Mouse (Mus musculus) hindbrain, embryonic 10.5 days (tissue): ENCODE measurements at regions not wholly inside any gene's neighbourhood (a gene's known extent, or its start where the extent isn't known, plus 50 kb on each side); places are given as distances from the start of the nearest gene placed in this dataset.

Source experiments
- DNase-seq: peaks from one replicate; pipeline ENCODE4 v3.0.0-alpha.2; 2017; ENCODE audit warnings: low spot score
- H3K27ac ChIP-seq: fragments of 300-500 bp; sonication (generic); 2 replicates; pipeline ENCODE4 v1.5.1; 2016; ENCODE audit warnings: mild to moderate bottlenecking, moderate library complexity
- H3K27me3 ChIP-seq: fragments of 300-500 bp; sonication (generic); 2 replicates; pipeline ENCODE4 v1.6.1; 2016; ENCODE audit warnings: mild to moderate bottlenecking; ENCODE audit not compliant: poor library complexity, insufficient read depth, severe bottlenecking
- H3K36me3 ChIP-seq: fragments of 300-500 bp; sonication (generic); 2 replicates; pipeline ENCODE4 v1.6.1; 2016; ENCODE audit warnings: mild to moderate bottlenecking, moderate library complexity
- H3K4me1 ChIP-seq: fragments of 300-500 bp; sonication (generic); replicated peaks from 2 replicates; pipeline ENCODE4 v1.6.1; 2016; ENCODE audit warnings: mild to moderate bottlenecking
- H3K4me3 ChIP-seq: fragments of 300-500 bp; sonication (generic); 2 replicates; pipeline ENCODE4 v1.5.1; 2016; ENCODE audit warnings: mild to moderate bottlenecking, moderate library complexity
- H3K9me3 ChIP-seq: fragments of 300-500 bp; sonication (generic); 2 replicates; pipeline ENCODE4 v1.6.1; 2016; ENCODE audit warnings: mild to moderate bottlenecking, moderate library complexity
- WGBS: fragments of 180-500 bp; shearing (Covaris S2); methylation state at CpG from one replicate; pipeline ENCODE4 v1.1.7; 2016; 5-methylcytosine and 5-hydroxymethylcytosine counted together

DNA sequence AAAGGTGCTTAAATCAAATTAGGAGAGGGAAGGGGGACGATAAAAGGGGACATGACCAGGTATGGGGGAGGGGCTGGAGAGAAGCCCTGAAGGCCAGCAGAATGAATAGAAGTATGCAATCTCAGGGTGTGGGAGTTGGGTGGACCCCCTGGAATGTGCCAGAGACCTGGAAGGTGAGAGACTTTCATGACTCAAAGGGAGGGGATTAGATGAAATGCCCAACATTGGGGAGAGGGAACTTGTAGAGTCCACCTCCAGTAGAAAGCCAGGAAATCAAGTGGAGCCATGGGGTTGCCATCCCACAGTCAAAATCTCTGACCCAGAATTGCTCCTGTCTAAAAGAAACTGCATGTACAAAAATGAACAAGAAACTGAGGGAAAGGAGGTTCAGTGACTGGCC is 666.5 kb downstream of the Cps1 start:
- no peak for DNase-seq

DNA sequence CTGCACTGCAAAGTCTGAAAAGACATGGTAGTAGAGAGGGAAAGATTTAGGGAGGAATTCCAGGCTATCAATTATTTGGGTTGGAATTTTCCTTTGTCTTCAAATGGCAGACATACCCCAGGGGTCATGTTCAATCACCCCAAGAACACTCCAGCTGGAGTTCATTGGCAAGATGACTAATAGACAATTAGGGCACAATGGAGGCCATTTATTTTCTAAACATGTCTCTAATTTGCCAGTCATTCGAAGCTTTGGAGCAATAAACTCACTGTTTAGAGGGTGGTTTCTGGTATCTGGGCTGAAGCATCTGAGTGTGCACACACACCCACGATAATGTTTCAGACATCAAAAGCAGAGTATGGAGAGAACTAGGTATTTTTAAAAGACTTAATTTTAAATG is 672.2 kb downstream of the Cps1 start:
- no peak for DNase-seq
- WGBS: 54% methylated on average over 2 of the region's 2 CpGs

More for the DNA sequence above, 666.5 kb downstream of the Cps1 start:
- 87% methylated on average over 1 of the region's 1 CpGs for WGBS
- Histone ChIP-seq H3K4me1 (no peaks in the 10 kb centered on the region), H3K9me3 (no peaks in the 10 kb centered on the region), H3K36me3 (no peaks in the 10 kb centered on the region), H3K27ac (no peak overlapping the region), H3K4me3 (no peak overlapping the region), H3K27me3 (no peaks in the 10 kb centered on the region)

DNA sequence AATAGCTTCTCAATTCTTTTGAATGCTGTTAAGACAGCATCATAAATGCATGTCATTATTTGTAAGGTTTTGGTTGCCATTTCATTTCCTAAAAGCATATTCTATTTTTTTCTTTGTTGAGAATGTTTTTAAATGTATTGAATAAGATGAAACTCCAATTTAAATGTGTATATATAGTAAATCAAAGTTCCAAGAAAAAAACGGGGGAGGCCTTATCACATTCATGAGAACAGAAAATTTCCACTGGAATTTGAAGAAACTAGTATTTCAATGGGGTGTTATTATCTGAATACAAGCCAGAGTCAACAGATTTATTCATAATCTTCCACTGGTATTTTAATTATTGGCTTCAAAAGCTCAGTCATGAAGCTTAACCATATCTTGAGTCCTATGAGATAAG is 672.7 kb downstream of the Cps1 start:
- no peaks in the 10 kb centered on the region for H3K4me1 ChIP-seq
- no peaks in the 10 kb centered on the region for H3K27me3 ChIP-seq
- WGBS: 77% methylated on average over 1 of the region's 1 CpGs
- no peaks in the 10 kb centered on the region for H3K36me3 ChIP-seq
- no peaks in the 10 kb centered on the region for H3K9me3 ChIP-seq
- no peak overlapping the region for H3K4me3 ChIP-seq
- H3K27ac ChIP-seq: no peak overlapping the region
- DNase-seq: no peak

More for the DNA sequence above, 672.2 kb downstream of the Cps1 start:
- Histone ChIP-seq H3K4me3 (no peak overlapping the region), H3K9me3 (no peaks in the 10 kb centered on the region), H3K36me3 (no peaks in the 10 kb centered on the region), H3K4me1 (no peaks in the 10 kb centered on the region), H3K27me3 (no peaks in the 10 kb centered on the region), H3K27ac (no peak overlapping the region)

DNA sequence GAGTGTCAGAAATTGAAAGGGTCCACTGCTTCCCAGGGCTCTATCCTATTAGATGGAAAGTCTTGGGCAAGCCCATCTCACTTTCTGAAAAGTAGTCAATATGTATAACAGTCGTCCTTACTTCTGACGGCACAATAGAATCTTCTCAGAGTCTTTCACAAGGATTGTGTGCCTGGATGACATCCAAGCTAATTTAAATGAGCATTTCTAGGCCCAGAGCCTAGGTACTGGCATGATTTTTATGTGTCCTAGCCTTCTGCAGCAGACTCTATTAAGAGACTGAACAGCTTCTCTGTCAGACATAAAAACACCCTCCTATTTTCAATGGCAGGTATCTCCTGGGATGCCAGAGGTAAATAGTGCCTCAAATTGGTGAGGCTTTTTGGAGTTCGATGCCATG is 680.5 kb downstream of the Cps1 start:
- WGBS: 86% methylated on average over 3 of the region's 3 CpGs
- Histone ChIP-seq H3K36me3 (no peaks in the 10 kb centered on the region), H3K27me3 (no peaks in the 10 kb centered on the region), H3K4me3 (no peak overlapping the region), H3K9me3 (no peaks in the 10 kb centered on the region), H3K27ac (no peak overlapping the region), H3K4me1 (no peaks in the 10 kb centered on the region)
- DNase-seq: no peak

DNA sequence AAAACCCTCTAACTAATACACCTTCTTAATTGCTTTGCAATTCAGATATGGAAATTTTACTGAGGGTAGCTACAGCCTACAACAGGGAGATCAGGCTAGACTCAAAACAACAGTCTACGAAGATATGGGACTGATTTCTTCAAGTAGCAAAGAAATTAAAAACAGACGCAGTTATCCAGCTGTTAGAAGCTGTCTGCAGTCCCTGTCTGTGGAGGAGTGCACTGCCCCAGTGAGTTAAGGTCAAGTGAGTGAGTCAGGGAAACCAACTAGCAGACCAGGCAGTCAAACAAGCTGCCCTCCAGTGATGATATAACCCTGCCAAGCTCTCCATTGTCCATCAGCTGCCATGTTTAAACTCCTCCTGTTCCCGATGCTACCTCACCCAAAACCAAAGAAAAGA is 697.3 kb downstream of the Cps1 start:
- Histone ChIP-seq H3K4me3 (no peak overlapping the region), H3K27ac (no peak overlapping the region), H3K36me3 (no peaks in the 10 kb centered on the region), H3K9me3 (no peaks in the 10 kb centered on the region), H3K4me1 (no peaks in the 10 kb centered on the region), H3K27me3 (no peaks in the 10 kb centered on the region)
- WGBS: 73% methylated on average over 3 of the region's 3 CpGs
- DNase-seq: no peak

DNA sequence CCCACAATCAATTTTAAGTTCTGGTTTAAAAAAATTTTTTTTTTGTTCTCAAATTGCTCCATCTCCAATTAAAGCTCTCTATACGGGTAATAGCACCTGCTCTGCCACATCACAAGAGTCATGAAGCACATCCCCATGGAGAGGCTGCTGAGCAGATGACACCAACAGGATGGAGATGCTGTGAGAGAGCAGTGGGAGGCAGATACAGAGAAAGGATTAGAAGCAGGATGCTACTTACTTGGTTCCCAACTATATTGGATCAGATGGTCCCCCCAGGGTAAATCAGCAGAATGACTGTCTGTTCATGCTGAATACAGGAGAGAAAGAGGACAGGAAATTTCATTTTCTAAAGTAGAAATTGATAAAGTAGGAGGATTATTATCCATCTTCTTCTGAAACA is 725.2 kb downstream of the Cps1 start:
- Histone ChIP-seq H3K27ac (no peak overlapping the region), H3K36me3 (no peaks in the 10 kb centered on the region), H3K4me1 (no peaks in the 10 kb centered on the region), H3K4me3 (no peak overlapping the region), H3K27me3 (no peaks in the 10 kb centered on the region), H3K9me3 (no peaks in the 10 kb centered on the region)
- WGBS: 44% methylated on average over 1 of the region's 1 CpGs
- DNase-seq: no peak

DNA sequence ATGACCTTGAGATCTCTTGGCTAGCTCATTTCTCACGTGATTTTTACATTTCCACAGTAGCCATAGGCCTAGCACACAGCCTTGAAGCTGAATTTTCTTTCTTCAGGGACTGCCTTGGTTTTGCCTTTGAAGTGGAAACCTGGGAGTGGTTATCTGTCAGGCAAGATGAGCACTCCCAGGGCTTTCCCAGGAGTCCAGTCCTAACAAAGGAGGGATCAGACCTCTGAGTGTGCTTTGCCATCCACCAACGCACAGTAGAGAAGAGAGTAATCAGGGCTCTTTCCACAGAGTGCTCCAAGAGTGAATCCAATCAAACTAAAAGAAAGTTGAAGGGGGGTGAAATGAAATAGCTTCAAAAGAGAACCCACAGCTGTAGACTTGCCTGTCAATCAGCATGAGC is 770.7 kb downstream of the Cps1 start:
- H3K27me3 ChIP-seq: no peaks in the 10 kb centered on the region
- H3K4me3 ChIP-seq: no peak overlapping the region
- no peak overlapping the region for H3K27ac ChIP-seq
- no peaks in the 10 kb centered on the region for H3K9me3 ChIP-seq
- no peak for DNase-seq
- H3K4me1 ChIP-seq: 0 out of 2 replicates have a peak, but pooled peaks cover 6% of the 10 kb centered on the region
- no peaks in the 10 kb centered on the region for H3K36me3 ChIP-seq
- WGBS: 15% methylated on average over 2 of the region's 2 CpGs

DNA sequence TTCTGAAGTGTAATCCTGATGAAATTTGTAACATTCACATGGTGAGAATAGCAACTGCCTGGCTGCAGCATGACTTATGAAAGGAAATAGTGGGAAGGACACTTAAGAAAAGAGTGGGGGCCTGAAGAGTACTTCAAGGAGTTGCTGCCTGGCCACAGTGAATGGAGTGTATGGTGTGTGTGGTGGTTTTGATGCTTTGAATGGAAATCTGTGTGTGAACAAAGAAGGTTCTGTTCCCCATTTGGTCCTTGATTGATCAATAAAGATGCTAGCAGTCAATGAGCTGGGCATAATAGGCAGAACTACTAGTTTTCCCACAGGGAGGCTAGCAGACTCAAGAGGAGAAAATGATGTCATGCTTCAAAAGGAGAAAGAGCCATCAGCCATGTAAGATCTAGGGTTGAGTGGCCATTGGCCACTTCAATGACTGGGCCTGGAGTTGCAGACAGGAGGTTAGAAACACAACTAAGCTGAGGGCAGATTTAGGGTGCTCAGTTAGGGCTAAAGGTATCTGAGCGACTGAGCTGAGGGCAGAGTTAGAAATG is 772.0 kb downstream of the Cps1 start:
- H3K4me3 ChIP-seq: no peak overlapping the region

DNA sequence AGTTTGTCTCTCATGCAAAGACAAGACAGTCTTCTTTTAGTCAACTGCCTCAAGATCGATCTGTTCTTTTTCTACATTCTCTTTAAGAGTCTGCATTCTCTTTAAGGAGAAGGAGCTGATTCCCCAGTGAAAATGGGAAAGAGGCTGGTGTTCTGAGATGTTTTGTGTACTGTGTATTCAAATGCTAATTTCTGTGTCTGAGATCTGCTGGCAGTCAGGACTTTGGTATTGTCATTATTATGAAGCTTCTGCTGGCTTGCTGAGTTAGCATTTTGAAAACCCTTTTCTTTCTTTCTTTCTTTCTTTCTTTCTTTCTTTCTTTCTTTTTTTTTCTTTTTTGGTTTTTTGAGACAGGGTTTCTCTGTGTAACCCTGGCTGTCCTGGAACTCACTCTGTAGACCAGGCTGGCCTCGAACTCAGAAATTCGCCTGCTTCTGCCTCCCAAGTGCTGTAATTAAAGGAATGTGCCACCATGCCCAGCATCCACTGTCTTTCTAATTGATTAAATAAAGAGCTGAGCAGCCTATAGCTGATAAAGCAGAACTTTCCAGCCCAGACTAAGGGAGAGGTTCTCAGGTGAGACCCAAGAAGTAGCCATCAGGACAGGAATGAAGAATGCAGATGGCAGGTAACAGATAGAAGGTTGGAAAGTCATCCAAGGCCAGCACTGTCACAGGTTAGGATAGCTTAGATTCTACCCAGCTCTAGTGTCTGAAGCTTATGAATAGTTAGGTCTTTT is 813.1 kb downstream of the Cps1 start:
- Histone ChIP-seq H3K4me1 (0 out of 2 replicates have a peak, but pooled peaks cover 3% of the 10 kb centered on the region), H3K4me3 (no peak overlapping the region), H3K9me3 (peaks cover 5% of the 10 kb centered on the region; the same call in 1 of the 2 replicates), H3K27ac (0 out of 2 replicates have a peak overlapping the region, but pooled peaks have one; percentile 30), H3K36me3 (no peaks in the 10 kb centered on the region), H3K27me3 (no peaks in the 10 kb centered on the region)
- DNase-seq: no peak
- 49% methylated on average over 3 of the region's 3 CpGs for WGBS

More for the DNA sequence above, 772.0 kb downstream of the Cps1 start:
- Histone ChIP-seq H3K27ac (no peak overlapping the region), H3K4me1 (0 out of 2 replicates have a peak, but pooled peaks cover 6% of the 10 kb centered on the region), H3K36me3 (no peaks in the 10 kb centered on the region), H3K27me3 (no peaks in the 10 kb centered on the region), H3K9me3 (no peaks in the 10 kb centered on the region)
- peak; percentile 2 for DNase-seq
- 85% methylated on average over 1 of the region's 1 CpGs for WGBS

DNA sequence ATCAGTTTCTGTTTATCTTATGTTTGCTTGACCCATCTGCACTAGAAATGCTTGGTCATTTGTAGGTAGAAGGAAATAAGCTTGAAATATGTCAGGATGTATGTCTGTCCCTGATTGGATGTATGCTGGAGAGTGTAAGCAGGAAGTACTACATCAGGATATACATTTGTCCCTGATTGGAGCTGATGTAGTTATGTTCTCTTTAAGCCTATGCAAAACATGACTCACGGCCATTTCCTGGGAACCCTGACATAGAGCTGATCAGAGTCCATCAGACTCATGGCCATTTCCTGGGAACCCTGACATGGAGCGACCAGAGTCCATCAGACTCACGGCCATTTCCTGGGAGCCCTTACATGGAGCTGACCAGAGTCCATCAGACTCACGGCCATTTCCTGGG is 858.6 kb downstream of the Cps1 start:
- DNase-seq: no peak
- WGBS: 93% methylated on average over 4 of the region's 4 CpGs

More for the DNA sequence above, 858.6 kb downstream of the Cps1 start:
- Histone ChIP-seq H3K9me3 (no peaks in the 10 kb centered on the region), H3K4me3 (no peak overlapping the region), H3K36me3 (no peaks in the 10 kb centered on the region), H3K27ac (no peak overlapping the region), H3K27me3 (no peaks in the 10 kb centered on the region), H3K4me1 (no peaks in the 10 kb centered on the region)
